Mouse (Mus musculus) ES-CJ7 (cell line): ENCODE data around the gene Pitpnb.

Experiments
- DNase-seq: peaks from one replicate; pipeline ENCODE4 v3.0.0; 2011; ENCODE audit warnings: low read depth, low spot score

The Pitpnb gene

DNA sequence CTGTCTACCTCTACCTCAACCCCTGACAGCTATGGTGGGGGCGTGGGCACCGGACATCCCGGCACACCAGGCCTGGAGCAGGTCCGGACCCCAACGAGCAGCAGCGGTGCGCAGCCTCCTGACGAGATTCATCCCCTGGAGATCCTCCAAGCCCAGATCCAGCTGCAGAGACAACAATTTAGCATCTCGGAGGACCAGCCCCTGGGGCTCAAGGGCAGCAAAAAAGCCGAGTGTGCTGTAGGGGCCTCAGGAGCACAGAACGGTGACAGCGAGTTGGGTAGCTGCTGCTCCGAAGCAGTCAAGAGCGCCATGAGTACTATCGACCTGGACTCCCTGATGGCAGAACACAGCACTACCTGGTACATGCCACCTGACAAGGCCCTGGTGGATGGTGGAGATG, 90.9 kb downstream of the Pitpnb start:
- no peak for DNase-seq

DNA sequence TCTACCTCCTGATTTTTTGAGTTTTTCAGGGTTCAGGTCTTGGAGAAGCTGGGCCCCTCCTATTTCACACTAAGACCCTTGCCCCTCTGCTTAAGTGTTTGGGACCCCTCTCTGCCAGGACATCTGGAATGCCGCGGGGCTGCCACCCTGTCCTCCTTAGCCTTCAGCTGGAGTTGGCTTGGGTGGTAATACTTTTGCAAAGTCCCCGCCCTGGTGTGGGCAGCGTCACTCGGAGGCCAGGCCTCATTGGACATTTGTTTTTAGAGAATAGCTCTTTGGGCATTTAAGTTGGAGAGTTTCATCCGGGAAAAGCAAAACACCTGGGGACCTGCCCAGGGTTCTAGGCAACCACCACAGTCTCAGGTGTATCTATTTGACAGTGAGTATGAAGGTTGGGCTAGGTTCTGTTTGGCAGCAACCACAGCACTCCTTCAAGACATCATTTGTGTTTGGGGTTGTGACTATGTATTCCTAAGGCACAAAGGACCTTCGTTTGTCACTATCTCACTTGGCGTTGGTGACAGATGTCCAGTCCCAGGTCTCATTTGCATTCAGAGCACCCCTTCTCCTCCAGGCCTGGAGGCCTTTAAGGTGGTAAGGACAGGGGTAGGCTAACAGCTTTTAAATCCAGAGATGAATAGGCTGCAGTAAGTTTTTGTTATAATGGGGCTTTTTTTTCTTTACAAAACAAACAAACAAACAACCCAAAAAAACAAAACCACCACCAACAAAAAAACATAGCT, 91.7 kb downstream of the Pitpnb start:
- no peak for DNase-seq

DNA sequence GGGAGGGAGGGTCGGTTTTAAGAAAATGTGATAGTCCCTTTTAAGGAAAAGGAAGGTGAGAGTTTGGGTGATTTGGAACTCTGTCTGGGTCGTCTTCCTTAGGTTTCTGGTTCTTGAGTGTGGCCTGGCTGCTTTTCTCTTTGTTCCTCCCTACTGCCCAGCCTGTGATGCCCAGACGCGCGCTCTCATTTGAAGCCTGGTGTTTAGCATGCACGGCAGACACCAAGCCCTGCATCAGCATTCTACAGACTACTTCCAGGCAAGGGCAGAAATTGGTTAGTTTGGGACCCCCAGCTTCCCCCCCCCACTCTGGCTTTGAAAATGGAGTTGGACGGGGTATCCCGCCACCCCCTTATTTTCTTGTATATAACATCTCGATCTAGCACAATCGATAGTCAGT, 92.4 kb downstream of the Pitpnb start:
- no peak for DNase-seq

DNA sequence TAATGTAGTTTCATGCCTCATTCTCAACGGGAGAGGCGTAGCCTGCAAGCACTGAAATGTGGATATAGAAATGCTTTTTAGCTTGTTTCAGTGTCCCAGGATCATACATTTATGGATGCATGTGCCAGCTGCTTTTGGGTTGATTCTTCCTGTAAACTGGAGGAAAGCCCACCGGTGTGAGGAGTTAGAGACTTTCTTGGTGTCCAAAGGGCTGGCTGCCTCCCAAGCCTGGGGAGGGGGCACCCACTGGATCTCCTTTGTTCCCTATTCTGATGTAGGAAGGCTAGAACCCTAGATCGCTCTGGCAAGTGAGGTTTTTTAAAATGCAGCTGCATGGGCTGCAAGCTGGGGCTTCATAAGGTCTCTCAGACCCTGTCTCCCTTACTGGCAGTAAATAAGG, 93.1 kb downstream of the Pitpnb start:
- no peak for DNase-seq

DNA sequence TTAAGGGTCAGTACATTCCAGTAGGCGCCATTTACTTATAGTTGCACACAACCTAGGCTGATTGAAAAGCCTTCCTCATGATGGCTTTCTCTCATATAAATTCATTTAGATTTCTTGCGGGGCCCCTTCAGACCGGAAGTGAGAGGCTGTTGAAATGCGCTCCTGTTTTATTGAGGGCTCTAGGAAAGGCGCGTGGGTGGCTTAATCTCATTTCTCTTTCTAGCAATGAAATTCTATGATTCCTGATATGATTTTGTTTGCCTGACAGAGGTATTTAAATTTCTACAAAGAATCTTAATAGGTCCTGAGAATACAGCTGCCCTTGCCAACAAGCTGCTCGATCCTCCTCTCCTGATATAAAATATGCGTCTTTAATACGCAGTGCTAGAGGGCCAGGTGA, 95.2 kb downstream of the Pitpnb start:
- no peak for DNase-seq

DNA sequence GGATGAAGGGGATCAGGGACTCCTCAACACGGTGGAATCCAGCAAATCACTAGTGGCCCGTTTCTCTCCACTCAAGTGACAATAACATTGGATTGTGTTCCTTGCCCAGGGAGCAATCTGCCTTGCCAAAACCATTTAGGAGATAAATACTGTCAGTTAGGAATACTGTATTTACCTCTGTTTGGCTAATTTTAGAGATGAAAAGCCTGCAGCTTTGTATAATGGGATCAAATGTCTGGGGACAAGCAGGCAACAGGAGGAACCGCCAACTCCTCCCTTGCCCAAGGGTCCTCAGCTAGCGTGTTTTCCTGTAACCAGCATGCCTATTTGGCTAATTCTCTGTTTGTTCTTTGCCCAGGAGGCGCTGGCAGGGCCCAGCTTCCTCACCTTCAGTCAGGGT, 95.7 kb downstream of the Pitpnb start:
- no peak for DNase-seq

DNA sequence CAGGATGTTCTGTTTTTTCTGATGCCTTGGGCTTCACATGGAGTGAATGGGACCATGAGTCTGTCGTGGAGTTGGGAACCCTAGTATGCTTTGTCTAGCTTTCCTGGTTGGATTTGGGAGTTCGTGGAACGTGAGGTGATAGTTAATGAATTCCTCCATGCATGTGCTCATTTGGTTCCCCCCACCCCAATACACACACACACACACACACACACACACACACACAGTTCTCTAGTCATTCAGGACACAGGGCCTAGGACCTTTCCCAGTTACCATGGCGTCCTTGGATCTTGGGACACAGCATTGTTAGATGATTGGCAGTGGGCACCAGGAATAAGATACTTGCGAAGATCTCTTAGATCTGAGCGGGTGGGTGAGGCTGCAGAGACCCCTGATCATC, 98.3 kb downstream of the Pitpnb start:
- no peak for DNase-seq

DNA sequence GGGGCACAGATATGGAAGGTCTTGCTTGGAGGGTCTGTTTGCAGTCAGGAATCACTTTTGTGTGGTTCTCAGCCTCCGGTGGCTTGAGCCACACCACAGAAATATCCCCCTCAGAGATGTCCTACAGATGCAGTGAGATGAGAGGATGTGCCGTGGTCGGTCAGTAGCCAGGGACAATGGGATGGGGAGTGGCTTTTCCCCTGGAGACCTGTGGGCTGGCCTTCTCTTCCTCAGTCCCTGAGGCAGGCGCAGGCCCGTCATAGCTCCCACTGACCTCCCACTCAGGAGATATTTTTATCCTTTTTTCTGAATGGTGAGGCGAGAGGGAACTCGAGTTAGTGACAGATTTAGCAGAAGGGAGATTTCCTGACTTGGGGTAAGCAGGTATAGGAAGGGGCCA, 99.2 kb downstream of the Pitpnb start:
- no peak for DNase-seq

DNA sequence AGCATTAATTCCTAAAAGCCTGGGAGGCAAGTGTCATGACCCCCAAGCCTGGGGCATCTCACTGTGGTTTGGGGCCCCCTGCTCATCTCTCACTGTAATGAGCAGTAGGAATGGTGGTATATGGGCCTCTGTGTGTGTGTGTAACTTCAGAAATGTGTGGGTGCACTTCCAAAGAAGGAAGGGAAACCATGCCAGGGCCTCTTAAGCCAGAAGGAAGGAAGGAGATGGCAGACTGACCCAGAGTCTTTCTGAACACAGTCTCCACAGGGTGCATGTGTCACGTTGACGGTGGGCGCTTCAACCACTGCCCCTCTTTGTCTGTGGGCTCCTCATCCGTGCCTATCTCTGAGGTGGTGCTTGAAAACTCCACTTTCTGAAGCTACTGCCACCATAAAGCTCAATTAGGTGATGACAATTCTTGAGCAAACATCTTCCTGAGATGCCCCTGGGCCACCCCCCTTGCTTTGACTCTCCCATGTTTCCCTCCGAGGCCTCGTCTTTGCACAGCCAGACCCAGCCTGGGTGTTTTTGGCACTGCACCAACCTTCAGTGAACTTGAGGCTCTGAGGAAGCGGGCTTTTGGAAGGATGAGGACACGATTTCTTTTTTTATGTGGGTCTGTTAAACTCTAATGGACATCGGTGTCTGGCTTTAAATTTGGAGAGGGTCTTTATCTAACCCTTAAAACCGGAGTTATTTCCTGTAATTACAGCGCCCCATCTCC, 100.6 kb downstream of the Pitpnb start:
- no peak for DNase-seq

DNA sequence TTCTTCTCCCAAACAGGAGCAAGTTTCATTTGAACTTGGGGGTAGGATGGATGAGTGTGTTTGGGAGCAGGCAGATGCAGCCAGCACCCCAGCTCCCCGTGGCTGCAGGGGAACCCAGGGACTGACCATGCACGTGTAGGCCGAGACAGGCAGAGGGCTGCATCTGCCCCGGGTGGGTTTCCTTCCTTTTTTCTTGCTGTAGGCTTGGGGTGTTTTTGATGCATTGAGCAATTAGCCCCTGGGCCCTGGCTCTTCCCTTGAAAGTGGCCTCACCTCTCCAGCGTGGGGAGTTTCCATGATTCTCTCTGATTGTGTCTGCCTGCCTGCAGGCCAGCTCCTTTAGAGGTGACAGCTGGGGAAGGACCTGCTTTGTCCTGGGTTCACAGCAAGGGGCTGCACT, 102.3 kb downstream of the Pitpnb start:
- no peak for DNase-seq

DNA sequence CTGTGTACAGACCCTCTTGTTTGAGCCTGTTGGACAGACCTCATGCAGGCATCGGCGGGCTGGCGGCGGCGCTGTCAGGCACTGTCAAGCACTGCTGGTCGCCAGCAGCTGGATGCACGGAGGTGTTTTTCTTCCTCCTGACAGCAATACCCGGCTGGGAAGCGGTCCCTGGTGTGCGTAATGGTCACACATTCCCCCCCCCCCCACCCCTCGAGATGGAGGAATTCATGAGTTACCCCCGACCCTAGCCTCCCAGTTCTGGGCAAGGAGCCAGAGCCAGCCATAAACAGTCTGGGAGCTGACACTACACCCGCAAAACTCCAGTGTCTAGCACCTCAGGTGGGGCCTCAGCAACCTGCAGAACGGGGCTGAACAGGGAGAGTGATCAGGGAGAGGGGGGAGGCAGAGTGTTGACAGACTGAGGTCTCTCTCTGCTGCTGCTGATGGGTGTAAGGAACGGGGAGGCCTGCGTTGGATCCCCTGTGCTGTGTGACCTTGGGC, 103.8 kb downstream of the Pitpnb start:
- no peak for DNase-seq

DNA sequence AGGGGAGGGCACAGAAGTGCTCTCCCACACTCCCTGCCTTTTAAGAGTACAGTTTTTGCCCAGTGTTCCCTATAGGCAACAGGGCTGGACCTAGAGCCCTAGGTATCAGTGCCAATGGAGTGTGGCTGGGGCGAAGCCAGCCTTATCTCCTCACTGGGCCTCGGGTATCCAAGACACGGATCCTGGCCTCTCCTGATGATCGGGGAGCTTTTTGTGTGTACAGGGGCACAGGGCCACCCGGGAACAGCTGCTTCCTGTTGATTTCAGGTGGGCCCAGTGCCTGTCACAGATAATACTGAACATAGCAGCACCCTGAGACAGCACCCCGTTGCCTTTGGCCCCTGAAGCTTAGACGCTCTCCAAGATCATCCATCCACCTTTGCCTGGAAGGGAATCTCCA, 105.7 kb downstream of the Pitpnb start:
- DNase-seq, result no peak

DNA sequence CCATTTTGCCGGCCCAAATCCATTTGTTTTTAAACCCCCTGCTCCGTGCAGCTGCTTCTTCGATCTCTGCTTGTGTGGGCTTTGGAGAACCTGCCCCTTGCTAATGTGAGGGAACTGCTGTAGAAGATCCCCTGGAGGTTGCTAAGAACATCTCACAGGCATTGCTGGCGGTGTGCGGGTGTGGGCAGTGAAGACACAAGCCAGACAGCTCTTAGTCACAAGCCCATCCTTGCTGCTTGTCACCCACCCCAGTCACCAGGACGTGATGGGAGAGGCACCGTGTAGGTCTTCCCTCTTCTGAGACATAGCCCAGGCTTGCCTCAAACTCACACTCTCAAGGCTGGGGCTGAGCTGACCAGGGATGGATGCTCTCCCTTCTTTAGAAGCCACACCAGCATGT, 106.6 kb downstream of the Pitpnb start:
- no peak for DNase-seq
